Mouse (Mus musculus): ENCODE measurements around the gene Socs5. TPM values are rescaled to one million over a fixed set of nuclear protein-coding genes. Genes with fewer than 3 reads are reported as not detected.

Socs5 gene
- polyA plus RNA-seq, 1 experiment: 0.04 TPM

- H3K27me3 ChIP-seq (ENCODE audit: control insufficient read depth): peaks cover 17% of the 10 kb centered on the region
- TF ChIP-seq GATA1 (IDR thresholded peaks at IDR 0.05; ENCODE audit: low read length): no peak
- TF ChIP-seq TAL1 (IDR thresholded peaks at IDR 0.05; ENCODE audit: low read length): no peak
- no peak overlapping the region for H3K4me3 ChIP-seq (replicated peaks)
- H3K4me1 ChIP-seq (ENCODE audit: control insufficient read depth): peaks cover 20% of the 10 kb centered on the region
- H3K36me3 ChIP-seq (ENCODE audit: control insufficient read depth): no peaks in the 10 kb centered on the region
- peaks cover 8% of the 10 kb centered on the region for H3K9me3 ChIP-seq (ENCODE audit: control insufficient read depth, low read length)
Measured at GRCm38 (mm10) chr17:87104276-87104675, 3.2 kb upstream of the Socs5 start.

GRCm38 (mm10) chr17:87105941-87106340, 1.5 kb upstream of the Socs5 start:
- no peaks in the 10 kb centered on the region for H3K36me3 ChIP-seq (ENCODE audit: control insufficient read depth)
- H3K27me3 ChIP-seq (ENCODE audit: control insufficient read depth): peaks cover 17% of the 10 kb centered on the region
- H3K4me1 ChIP-seq (ENCODE audit: control insufficient read depth): peaks cover 27% of the 10 kb centered on the region
- H3K4me3 ChIP-seq (replicated peaks): no peak overlapping the region
- TF ChIP-seq GATA1 (IDR thresholded peaks at IDR 0.05; ENCODE audit: low read length) (no peak), TAL1 (IDR thresholded peaks at IDR 0.05; ENCODE audit: low read length) (no peak)
- H3K9me3 ChIP-seq (ENCODE audit: control insufficient read depth, low read length): peaks cover 8% of the 10 kb centered on the region

GRCm38 (mm10) chr17:87106691-87107523, 572 bp upstream of the Socs5 start:
- peaks cover 8% of the 10 kb centered on the region for H3K9me3 ChIP-seq (ENCODE audit: control insufficient read depth, low read length)
- peak overlapping the region; percentile 80 for H3K4me3 ChIP-seq (replicated peaks)
- H3K4me1 ChIP-seq (ENCODE audit: control insufficient read depth): peaks cover 27% of the 10 kb centered on the region

GRCm38 (mm10) chr17:87108507-87109292, 1.2 kb downstream of the Socs5 start:
- TF ChIP-seq TAL1 (IDR thresholded peaks at IDR 0.05; ENCODE audit: low read length) (no peak), GATA1 (IDR thresholded peaks at IDR 0.05; ENCODE audit: low read length) (no peak)
- peaks cover under 1% of the 10 kb centered on the region for H3K9me3 ChIP-seq (ENCODE audit: control insufficient read depth, low read length)
- H3K4me3 ChIP-seq (replicated peaks): peak overlapping the region; percentile 80
- peaks cover 27% of the 10 kb centered on the region for H3K4me1 ChIP-seq (ENCODE audit: control insufficient read depth)
- no peaks in the 10 kb centered on the region for H3K36me3 ChIP-seq (ENCODE audit: control insufficient read depth)
- H3K27me3 ChIP-seq (ENCODE audit: control insufficient read depth): peaks cover 12% of the 10 kb centered on the region

More at GRCm38 (mm10) chr17:87106691-87107523, 572 bp upstream of the Socs5 start:
- peaks cover 17% of the 10 kb centered on the region for H3K27me3 ChIP-seq (ENCODE audit: control insufficient read depth)
- no peaks in the 10 kb centered on the region for H3K36me3 ChIP-seq (ENCODE audit: control insufficient read depth)
- TF ChIP-seq TAL1 (IDR thresholded peaks at IDR 0.05; ENCODE audit: low read length): no peak
- TF ChIP-seq GATA1 (IDR thresholded peaks at IDR 0.05; ENCODE audit: low read length): no peak

GRCm38 (mm10) chr17:87109504-87109903, 2.0 kb downstream of the Socs5 start:
- Histone ChIP-seq H3K4me1 (ENCODE audit: control insufficient read depth) (peaks cover 27% of the 10 kb centered on the region), H3K9me3 (ENCODE audit: control insufficient read depth, low read length) (no peaks in the 10 kb centered on the region), H3K36me3 (ENCODE audit: control insufficient read depth) (no peaks in the 10 kb centered on the region), H3K4me3 (replicated peaks) (no peak overlapping the region), H3K27me3 (ENCODE audit: control insufficient read depth) (peaks cover 12% of the 10 kb centered on the region)
- no peak for TF ChIP-seq GATA1 (IDR thresholded peaks at IDR 0.05; ENCODE audit: low read length)

GRCm38 (mm10) chr17:87112852-87113592, 5.5 kb downstream of the Socs5 start:
- no peaks in the 10 kb centered on the region for H3K9me3 ChIP-seq (ENCODE audit: control insufficient read depth, low read length)
- peaks cover 13% of the 10 kb centered on the region for H3K4me1 ChIP-seq (ENCODE audit: control insufficient read depth)
- peaks cover 6% of the 10 kb centered on the region for H3K27me3 ChIP-seq (ENCODE audit: control insufficient read depth)
- no peaks in the 10 kb centered on the region for H3K36me3 ChIP-seq (ENCODE audit: control insufficient read depth)
- no peak overlapping the region for H3K4me3 ChIP-seq (replicated peaks)
- no peak for TF ChIP-seq TAL1 (IDR thresholded peaks at IDR 0.05; ENCODE audit: low read length)
- no peak for TF ChIP-seq GATA1 (IDR thresholded peaks at IDR 0.05; ENCODE audit: low read length)

- no peaks in the 10 kb centered on the region for H3K27me3 ChIP-seq (ENCODE audit: control insufficient read depth)
- no peaks in the 10 kb centered on the region; the same call in 1 of the 2 replicates for H3K36me3 ChIP-seq (ENCODE audit: control insufficient read depth)
- no peak for TF ChIP-seq GATA1 (IDR thresholded peaks at IDR 0.05; ENCODE audit: low read length)
- no peak for TF ChIP-seq TAL1 (IDR thresholded peaks at IDR 0.05; ENCODE audit: low read length)
- no peaks in the 10 kb centered on the region for H3K9me3 ChIP-seq (ENCODE audit: control insufficient read depth, low read length)
- peaks cover 6% of the 10 kb centered on the region; the same call in 1 of the 2 replicates for H3K4me1 ChIP-seq (ENCODE audit: control insufficient read depth)
- H3K4me3 ChIP-seq (replicated peaks): no peak overlapping the region
Measured at GRCm38 (mm10) chr17:87115615-87116014, 8.1 kb downstream of the Socs5 start.

GRCm38 (mm10) chr17:87118966-87119526, 11.6 kb downstream of the Socs5 start:
- no peak for TF ChIP-seq TAL1 (IDR thresholded peaks at IDR 0.05; ENCODE audit: low read length)
- TF ChIP-seq GATA1 (IDR thresholded peaks at IDR 0.05; ENCODE audit: low read length): no peak
- H3K4me1 ChIP-seq (ENCODE audit: control insufficient read depth): peaks cover 5% of the 10 kb centered on the region; the same call in 1 of the 2 replicates
- H3K27me3 ChIP-seq (ENCODE audit: control insufficient read depth): no peaks in the 10 kb centered on the region
- H3K4me3 ChIP-seq (replicated peaks): no peak overlapping the region
- H3K9me3 ChIP-seq (ENCODE audit: control insufficient read depth, low read length): no peaks in the 10 kb centered on the region
- no peaks in the 10 kb centered on the region; the same call in 1 of the 2 replicates for H3K36me3 ChIP-seq (ENCODE audit: control insufficient read depth)
